11 mouse cellular contexts compared by ENCODE assay signal in the genomic region with DNA sequence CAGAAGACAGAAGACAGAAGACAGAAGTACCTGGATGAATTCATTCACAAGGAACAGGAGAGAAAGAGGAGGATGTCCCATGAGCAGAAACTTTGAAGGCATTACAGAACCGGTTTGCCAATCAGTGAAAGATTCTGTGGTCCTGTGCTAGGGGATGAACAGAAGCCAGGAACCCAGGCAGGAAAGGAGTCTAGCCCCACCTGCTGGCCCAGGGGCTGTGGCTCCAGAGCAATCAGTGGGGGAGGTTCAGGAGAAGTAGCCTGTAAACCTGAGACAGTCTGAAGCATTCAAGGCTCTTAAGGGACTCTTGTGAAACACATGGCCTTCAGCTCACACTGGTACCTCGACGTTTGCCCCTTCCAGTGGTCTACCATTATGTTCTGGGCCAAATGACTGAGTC. TPM values are rescaled to one million over a fixed set of nuclear protein-coding genes. Genes with fewer than 3 reads are reported as not detected.
A peak's percentile ranks its signal among the peaks of the same experiment; 100 is the strongest.
DNase-seq lines count a peak whose midpoint lies in the region; ATAC-seq and TF ChIP-seq lines count a peak whose summit lies in the region.
"Had no signal": no experiment of that assay in that cellular context is flagged by ENCODE, and none has a peak within 500 bp of the region (broad histone marks: within the 10 kb centered on the region; RNA-seq: fewer than 3 reads in every experiment).

No protein-coding gene starts in this region.

- ATAC-seq in lung, embryonic 16.5 days (ENCODE audit: low read depth): no peak
- ATAC-seq: forebrain, embryonic 15.5 days had no signal

- intact Hi-C loops in left cerebral cortex, postnatal 25 days (cut with DNase I): no loop called here

- H3K9ac ChIP-seq in ES-Bruce4 (ENCODE audit: low read depth, poor library complexity, severe bottlenecking): no peak overlapping the region
- no peak overlapping the region for H3K9ac ChIP-seq in lung, embryonic 16.5 days (ENCODE audit: low read length)
- H3K9ac ChIP-seq: forebrain, embryonic 15.5 days; heart, embryonic 15.5 days had no signal

- no peaks in the 10 kb centered on the region for H3K36me3 ChIP-seq in ES-Bruce4 (ENCODE audit: control insufficient read depth, insufficient read depth, low read length, poor library complexity, severe bottlenecking)
- no peaks in the 10 kb centered on the region for H3K36me3 ChIP-seq in lung, embryonic 16.5 days (ENCODE audit: control insufficient read depth, insufficient read depth, low read length)
- H3K36me3 ChIP-seq: forebrain, embryonic 15.5 days; heart, embryonic 15.5 days had no signal

- peak; percentile 60 for TF ChIP-seq CTCF in layer of hippocampus, adult 2 months (conservative IDR thresholded peaks at IDR 0.05)
- TF ChIP-seq CTCF in ES-Bruce4 (IDR thresholded peaks at IDR 0.05; ENCODE audit: low read depth, low read length): peak; percentile 69

- no peak overlapping the region for H3K27ac ChIP-seq in layer of hippocampus, adult 2 months
- no peak overlapping the region for H3K27ac ChIP-seq in ES-Bruce4 (ENCODE audit: insufficient read depth, low read length)
- H3K27ac ChIP-seq in lung, embryonic 16.5 days (ENCODE audit: low read length): peak overlapping the region; percentile 52; the same call in 1 of the 2 replicates
- H3K27ac ChIP-seq: forebrain, embryonic 15.5 days; heart, embryonic 15.5 days had no signal

- H3K4me2 ChIP-seq in lung, embryonic 16.5 days (ENCODE audit: low read depth, low read length): no peak overlapping the region
- H3K4me2 ChIP-seq: forebrain, embryonic 15.5 days; heart, embryonic 15.5 days had no signal

- H3K27me3 ChIP-seq in ES-Bruce4 (ENCODE audit: control insufficient read depth, insufficient read depth, low read length, poor library complexity, severe bottlenecking): no peaks in the 10 kb centered on the region
- peaks cover 34% of the 10 kb centered on the region for H3K27me3 ChIP-seq in lung, embryonic 16.5 days (ENCODE audit: control insufficient read depth, insufficient read depth, low read depth, low read length)

- H3K4me3 ChIP-seq in layer of hippocampus, adult 2 months: no peak overlapping the region
- no peak overlapping the region for H3K4me3 ChIP-seq in ES-Bruce4 (ENCODE audit: low read depth, low read length)
- H3K4me3 ChIP-seq in lung, embryonic 16.5 days (ENCODE audit: low read length): no peak overlapping the region
- H3K4me3 ChIP-seq: forebrain, embryonic 15.5 days; heart, embryonic 15.5 days had no signal

- TF ChIP-seq EP300 in ES-Bruce4 (IDR thresholded peaks at IDR 0.05; ENCODE audit: insufficient read depth, low read depth, low read length): no peak

- H3K9me3 ChIP-seq in ES-Bruce4 (replicated peaks; ENCODE audit: control insufficient read depth, insufficient read depth, low read length, poor library complexity, severe bottlenecking): no peaks in the 10 kb centered on the region
- no peaks in the 10 kb centered on the region for H3K9me3 ChIP-seq in lung, embryonic 16.5 days (ENCODE audit: control insufficient read depth, low read length)
- H3K9me3 ChIP-seq: forebrain, embryonic 15.5 days; heart, embryonic 15.5 days had no signal

- WGBS in lung, embryonic 16.5 days: 17% methylated on average over 3 of the region's 3 CpGs

- no peaks in the 10 kb centered on the region for H3K4me1 ChIP-seq in ES-Bruce4 (ENCODE audit: control insufficient read depth, insufficient read depth, low read length)
- H3K4me1 ChIP-seq in lung, embryonic 16.5 days (replicated peaks; ENCODE audit: control insufficient read depth, insufficient read depth, low read length): no peaks in the 10 kb centered on the region

- no peak for TF ChIP-seq POLR2A in ES-Bruce4 (IDR thresholded peaks at IDR 0.05; ENCODE audit: insufficient read depth, low read length)

- DNase-seq in layer of hippocampus, adult 2 months (ENCODE audit: low spot score in 2 of 2): no peak
- DNase-seq in layer of hippocampus, adult 8-10 months (ENCODE audit: low spot score in 2 of 2): no peak
- DNase-seq in R1 (ENCODE audit: low read depth, low spot score): peak; percentile 40
- DNase-seq in left cerebral cortex, postnatal 25 days (ENCODE audit: low spot score in 2 of 2): no peak
- no peak for DNase-seq in cerebellum, postnatal 36 days
- DNase-seq: embryo, embryonic 11 days had no signal

RNA-seq across cellular contexts. Expression of a gene that starts 22.1 kb away (rescaled TPM):
- 1 to 10 TPM; 2.2 to 2.6 TPM for total RNA-seq in layer of hippocampus, adult 2 months (2021)
- total RNA-seq in layer of hippocampus, adult 8-10 months (2022): 1 to 10 TPM; 1.9 to 2.8 (median 2.3) TPM
- polyA plus RNA-seq in ES-Bruce4 (2011; ENCODE audit: insufficient read depth, insufficient read length, low read depth, missing spikeins): 2.8 and 3.0 TPM in 2 replicates
- polyA plus RNA-seq in lung, embryonic 16.5 days (2015; fragmentation: Nextera tagmentation; extraction: Ambion mirVana): 8.8 and 10.7 TPM in 2 replicates
- total RNA-seq in left cerebral cortex, postnatal 25 days (2021): 1 to 10 TPM; 2.3 to 2.6 TPM

RNA-seq across cellular contexts. Expression of a gene that starts 32.3 kb away (rescaled TPM):
- not detected for total RNA-seq in layer of hippocampus, adult 2 months (2021)
- total RNA-seq in layer of hippocampus, adult 8-10 months (2022): not detected
- not detected in 2 replicates for polyA plus RNA-seq in ES-Bruce4 (2011; ENCODE audit: insufficient read depth, insufficient read length, low read depth, missing spikeins)
- polyA plus RNA-seq in lung, embryonic 16.5 days (2015; fragmentation: Nextera tagmentation; extraction: Ambion mirVana): 3.1 and 12.6 TPM in 2 replicates
- under 1 TPM in 1 of 2 experiments, not detected in 1; 0.78 TPM for total RNA-seq in left cerebral cortex, postnatal 25 days (2021)
- polyA plus RNA-seq: forebrain, embryonic 15.5 days; liver, embryonic 16.5 days had no signal
